Mouse (Mus musculus) forebrain, postnatal 0 days (tissue): ENCODE results near the gene Fnip2. TPM values are rescaled to one million over a fixed set of nuclear protein-coding genes. Genes with fewer than 3 reads are reported as not detected.
A peak's percentile ranks its signal among the peaks of the same experiment; 100 is the strongest.

Experiments used
- ATAC-seq: fragments of 200-750 bp; cut with Nextera tagmentation; 2 replicates; pipeline ENCODE4 v1.8.0; 2017; ENCODE audit warnings: mild to moderate bottlenecking, moderate library complexity
- DNase-seq: peaks from one replicate; pipeline ENCODE4 v3.0.0-alpha.2; 2015
- H3K27ac ChIP-seq: fragments of 300-500 bp; sonication (generic); 2 replicates; pipeline ENCODE4 v1.5.1; 2014; ENCODE audit warnings: low read depth, mild to moderate bottlenecking, antibody characterized with exemption, low read length, moderate library complexity, mixed read lengths
- H3K27me3 ChIP-seq: fragments of 300-500 bp; sonication (generic); 2 replicates; pipeline ENCODE4 v1.6.1; 2014; ENCODE audit warnings: mild to moderate bottlenecking, low read length, mixed read lengths; ENCODE audit not compliant: insufficient read depth
- H3K36me3 ChIP-seq: fragments of 300-500 bp; sonication (generic); 2 replicates; pipeline ENCODE4 v1.6.1; 2014; ENCODE audit warnings: mild to moderate bottlenecking, moderate library complexity; ENCODE audit not compliant: insufficient read depth
- H3K4me1 ChIP-seq: fragments of 300-500 bp; sonication (generic); 2 replicates; pipeline ENCODE4 v1.6.1; 2014; ENCODE audit warnings: antibody characterized with exemption; ENCODE audit not compliant: insufficient read depth
- H3K4me2 ChIP-seq: fragments of 300-500 bp; sonication (generic); 2 replicates; pipeline ENCODE4 v1.6.1; 2014; ENCODE audit warnings: low read depth, mild to moderate bottlenecking, moderate library complexity
- H3K4me3 ChIP-seq: fragments of 300-500 bp; sonication (generic); 2 replicates; pipeline ENCODE4 v1.5.1; 2014; ENCODE audit warnings: low read depth, low read length, mixed read lengths
- H3K9ac ChIP-seq: fragments of 300-500 bp; sonication (generic); 2 replicates; pipeline ENCODE4 v1.6.1; 2014; ENCODE audit warnings: mild to moderate bottlenecking
- H3K9me3 ChIP-seq: fragments of 300-500 bp; sonication (generic); 2 replicates; pipeline ENCODE4 v1.6.1; 2016; ENCODE audit warnings: low read length
- CTCF ChIP-seq: sonication (generic); IDR thresholded peaks from 2 replicates; pipeline ENCODE4 v1.5.1; 2016; ENCODE audit warnings: antibody characterized with exemption, control low read depth, low read depth
- WGBS: fragments of 180-500 bp; shearing (Covaris S2); extraction: QIAGEN DNeasy Blood & Tissue Kit; methylation state at CpG from one replicate; pipeline ENCODE4 v1.1.7; 2014; 5-methylcytosine and 5-hydroxymethylcytosine counted together
- polyA plus RNA-seq: library from polyadenylated mRNA; unstranded; fragments of >200 nt; fragmentation: Nextera tagmentation; extraction: Ambion mirVana; gene quantifications from 2 replicates; pipeline ENCODE4 v1.2.1, GENCODE M21; 2015
- total RNA-seq: library from RNA; depleted of rRNA; stranded (reverse); fragments of >200 nt; gene quantifications from 2 replicates; pipeline ENCODE4 v1.2.3, GENCODE M21; 2014

Gene Fnip2
- total and polyA plus RNA-seq, 2 experiments from 2014 or later: 5.1 to 37.7 TPM

DNA sequence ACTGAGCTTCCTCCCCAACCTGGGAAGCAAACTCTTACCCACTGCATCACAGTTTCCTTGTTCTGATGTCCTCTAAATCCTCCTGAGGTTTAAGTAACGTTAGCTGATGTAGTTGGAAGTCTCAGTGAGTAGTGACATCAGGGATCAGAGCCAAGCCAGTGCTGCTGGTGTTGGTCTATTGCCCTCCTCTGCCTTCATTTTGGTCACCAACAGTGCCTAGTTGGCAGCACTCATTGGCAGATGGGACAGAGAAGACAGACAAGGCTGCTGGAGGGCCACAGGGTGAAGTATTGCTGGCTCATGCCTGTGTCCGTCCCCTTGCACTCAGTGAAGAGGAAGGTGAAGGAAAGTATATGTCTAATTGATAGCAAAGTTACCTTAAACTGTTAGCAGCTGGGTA is 91.6 kb downstream of the Fnip2 start:
- peaks cover 28% of the 10 kb centered on the region for H3K36me3 ChIP-seq
- no peak overlapping the region for H3K4me3 ChIP-seq
- no peak overlapping the region for H3K27ac ChIP-seq
- DNase-seq (no peak), ATAC-seq (no peak)
- H3K9ac ChIP-seq: no peak overlapping the region
- no peaks in the 10 kb centered on the region for H3K27me3 ChIP-seq
- no peak overlapping the region for H3K4me2 ChIP-seq
- no peak for TF ChIP-seq CTCF
- 71% methylated on average over 2 of the region's 2 CpGs for WGBS
- no peaks in the 10 kb centered on the region for H3K9me3 ChIP-seq
- H3K4me1 ChIP-seq: peaks cover 21% of the 10 kb centered on the region

DNA sequence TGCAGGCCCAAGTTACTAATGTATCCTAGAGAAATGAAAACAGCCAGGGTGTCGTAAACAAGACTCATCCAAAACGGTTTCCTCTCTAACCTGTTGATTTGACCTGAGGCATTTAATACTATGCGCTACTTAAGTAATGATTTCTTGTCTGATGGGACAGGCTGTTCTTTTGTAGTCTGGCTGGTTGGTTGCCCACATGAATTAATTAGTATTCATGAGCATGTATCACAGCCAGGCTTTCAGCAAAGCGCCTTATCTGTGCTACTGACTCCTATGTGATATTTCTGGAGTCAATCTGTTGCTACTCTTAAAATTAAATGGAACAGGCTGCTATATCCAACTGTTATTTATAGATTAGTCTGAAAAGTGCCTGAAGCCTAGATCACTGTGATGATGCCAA is 92.7 kb downstream of the Fnip2 start:
- WGBS: 18% methylated on average over 4 of the region's 4 CpGs
- no peak overlapping the region for H3K4me3 ChIP-seq
- no peak overlapping the region for H3K9ac ChIP-seq
- peak; percentile 90 for ATAC-seq
- peak; percentile 81 for DNase-seq
- H3K36me3 ChIP-seq: peaks cover 18% of the 10 kb centered on the region
- no peaks in the 10 kb centered on the region for H3K9me3 ChIP-seq
- TF ChIP-seq CTCF: no peak
- H3K27ac ChIP-seq: peak overlapping the region; percentile 17
- H3K4me1 ChIP-seq: peaks cover 21% of the 10 kb centered on the region
- H3K27me3 ChIP-seq: no peaks in the 10 kb centered on the region
- H3K4me2 ChIP-seq: no peak overlapping the region

DNA sequence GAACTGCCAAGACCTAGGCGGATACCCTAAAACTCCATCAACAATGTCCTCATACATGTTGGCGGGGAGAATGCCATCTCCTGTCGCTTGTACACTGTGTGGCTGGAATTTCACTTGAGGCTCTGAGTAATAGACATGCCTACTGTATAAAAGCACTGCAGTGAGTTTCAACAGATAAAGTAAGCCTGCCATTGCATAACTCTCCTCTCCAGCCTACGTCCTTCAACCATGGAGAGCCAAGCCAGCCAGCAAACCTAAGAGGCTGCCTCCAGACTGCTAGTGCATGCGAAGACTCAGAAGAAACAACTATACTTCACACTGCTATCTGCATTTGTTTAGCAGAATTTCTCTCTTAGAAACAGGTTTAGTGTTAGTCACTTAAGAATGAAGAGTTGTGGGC is 95.2 kb downstream of the Fnip2 start:
- Histone ChIP-seq H3K4me2 (no peak overlapping the region), H3K4me1 (peaks cover 21% of the 10 kb centered on the region), H3K27ac (no peak overlapping the region), H3K4me3 (no peak overlapping the region), H3K9me3 (no peaks in the 10 kb centered on the region), H3K27me3 (no peaks in the 10 kb centered on the region), H3K36me3 (peaks cover 5% of the 10 kb centered on the region; the same call in 1 of the 2 replicates), H3K9ac (no peak overlapping the region)
- no peak for TF ChIP-seq CTCF
- DNase-seq (no peak), ATAC-seq (no peak)
- 93% methylated on average over 5 of the region's 5 CpGs for WGBS

DNA sequence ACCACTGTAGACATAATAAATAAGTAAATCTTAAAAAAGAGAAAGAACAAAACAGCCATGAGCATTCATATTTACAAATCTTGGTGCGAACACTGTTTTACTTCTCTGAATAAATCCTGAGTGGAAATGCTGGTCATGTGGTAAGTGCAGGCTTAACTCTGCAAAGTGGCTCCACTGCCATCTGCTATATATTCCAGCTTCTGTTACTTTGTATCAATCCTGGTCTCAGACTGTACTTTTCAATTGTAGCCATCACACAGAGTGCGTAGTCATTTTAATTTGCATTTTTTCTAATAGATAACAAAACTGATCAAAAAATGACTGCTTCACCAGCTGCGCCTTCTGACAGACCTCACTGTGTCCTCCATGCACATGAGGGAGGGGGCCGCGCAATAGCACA is 98.2 kb downstream of the Fnip2 start:
- Histone ChIP-seq H3K27ac (no peak overlapping the region), H3K36me3 (peaks cover 8% of the 10 kb centered on the region; the same call in 1 of the 2 replicates), H3K27me3 (no peaks in the 10 kb centered on the region), H3K9ac (no peak overlapping the region), H3K4me1 (peaks cover 8% of the 10 kb centered on the region; the same call in 1 of the 2 replicates), H3K4me3 (no peak overlapping the region), H3K4me2 (no peak overlapping the region), H3K9me3 (no peaks in the 10 kb centered on the region)
- peak; percentile 60 for ATAC-seq
- peak; percentile 18 for DNase-seq
- TF ChIP-seq CTCF: no peak
- WGBS: 91% methylated on average over 5 of the region's 5 CpGs

DNA sequence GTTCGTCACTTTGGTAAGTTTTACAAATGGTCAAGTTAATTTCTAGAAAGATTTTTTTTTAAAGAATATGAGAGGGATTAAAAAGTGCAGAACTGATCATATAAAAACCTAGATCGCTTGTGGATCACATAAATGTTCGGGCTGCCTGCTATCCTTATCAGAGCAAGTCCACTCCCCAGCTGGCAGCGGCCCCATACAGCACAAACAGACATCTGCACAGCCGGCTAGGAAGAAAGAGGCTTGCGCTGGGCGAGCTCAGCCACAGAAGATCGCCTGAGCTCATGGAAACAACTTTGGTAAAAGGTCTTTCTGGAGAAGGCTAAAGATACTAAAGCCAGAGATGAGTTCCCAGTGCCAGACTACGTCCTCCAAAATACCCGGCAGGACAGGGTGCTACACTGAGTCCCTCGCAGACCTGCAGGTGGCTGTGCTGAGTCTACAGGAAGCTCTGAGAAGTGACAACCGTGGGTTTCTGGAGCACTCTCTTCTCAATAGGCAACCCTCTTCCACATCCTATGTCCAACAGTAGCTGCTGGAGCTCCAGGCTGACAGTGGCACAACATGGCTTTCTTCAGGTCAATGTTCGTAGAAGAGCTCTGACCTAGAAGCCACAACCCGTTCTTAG is 108.8 kb downstream of the Fnip2 start:
- Histone ChIP-seq H3K4me2 (no peak overlapping the region), H3K4me1 (no peaks in the 10 kb centered on the region), H3K9ac (no peak overlapping the region), H3K27me3 (no peaks in the 10 kb centered on the region), H3K27ac (no peak overlapping the region), H3K9me3 (no peaks in the 10 kb centered on the region), H3K4me3 (no peak overlapping the region), H3K36me3 (peaks cover 36% of the 10 kb centered on the region)
- ATAC-seq: no peak
- 83% methylated on average over 14 of the region's 14 CpGs for WGBS
- TF ChIP-seq CTCF: no peak
- DNase-seq: no peak

DNA sequence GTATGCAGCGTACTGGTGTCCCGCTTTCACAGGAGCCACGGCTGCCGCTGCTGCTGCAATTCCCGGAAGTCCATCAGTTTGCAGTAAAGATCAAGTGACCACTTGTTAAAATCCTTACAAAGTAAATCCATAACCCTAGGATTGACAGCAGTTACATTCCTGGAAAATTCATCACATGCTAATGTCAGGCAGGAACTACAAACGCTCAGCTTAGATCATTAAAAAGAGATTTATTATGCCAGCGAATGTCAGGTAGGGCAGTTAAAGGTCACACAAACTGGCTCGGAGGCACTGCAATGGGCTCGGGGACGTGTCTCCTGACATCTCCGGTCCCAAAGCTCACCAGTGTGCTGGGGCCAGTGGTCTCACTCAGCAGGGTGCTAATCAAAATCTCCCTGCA is 111.8 kb downstream of the Fnip2 start:
- no peak for ATAC-seq
- Histone ChIP-seq H3K27me3 (no peaks in the 10 kb centered on the region), H3K4me3 (no peak overlapping the region), H3K4me2 (no peak overlapping the region), H3K27ac (no peak overlapping the region), H3K9me3 (no peaks in the 10 kb centered on the region), H3K9ac (no peak overlapping the region), H3K36me3 (peaks cover 25% of the 10 kb centered on the region), H3K4me1 (no peaks in the 10 kb centered on the region)
- DNase-seq: no peak
- no peak for TF ChIP-seq CTCF
- WGBS: 84% methylated on average over 11 of the region's 11 CpGs

DNA sequence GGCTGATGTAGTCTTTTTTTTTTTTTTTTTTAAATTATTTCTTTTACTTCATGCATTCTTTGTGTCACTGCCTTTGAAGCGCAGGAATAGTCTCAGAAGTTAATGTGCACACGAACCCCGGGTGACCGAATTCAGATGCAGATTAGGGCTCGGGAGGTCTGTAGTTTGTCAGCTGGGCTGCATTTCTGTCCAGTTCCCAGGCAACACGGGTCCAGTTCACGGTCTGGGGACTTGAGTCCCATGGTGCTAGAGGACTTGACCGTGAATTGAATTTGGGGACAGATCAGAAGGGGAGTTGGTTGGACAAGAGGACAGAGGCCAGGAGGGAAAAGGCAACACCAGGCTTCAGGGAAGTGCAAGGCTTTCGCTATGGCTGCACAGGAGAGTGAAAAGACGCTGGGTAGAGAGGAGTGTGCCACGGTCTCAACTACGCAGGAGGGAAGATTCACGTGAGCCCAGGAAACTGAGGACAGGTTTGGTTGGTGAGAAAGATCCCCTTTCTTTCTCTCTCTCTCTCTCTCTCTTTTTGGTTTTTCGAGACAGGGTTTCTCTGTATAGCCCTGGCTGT is 114.8 kb downstream of the Fnip2 start:
- WGBS: 32% methylated on average over 14 of the region's 14 CpGs
- Histone ChIP-seq H3K4me3 (no peak overlapping the region), H3K27ac (no peak overlapping the region), H3K27me3 (no peaks in the 10 kb centered on the region), H3K9me3 (no peaks in the 10 kb centered on the region), H3K9ac (no peak overlapping the region), H3K4me1 (no peaks in the 10 kb centered on the region), H3K36me3 (peaks cover 7% of the 10 kb centered on the region), H3K4me2 (no peak overlapping the region)
- DNase-seq (no peak), ATAC-seq (peak; percentile 50)
- no peak for TF ChIP-seq CTCF
